In genomic region chr3:32505841-32506240, GRCm38 (mm10) we compare ENCODE assay signal across 39 mouse cellular contexts. TPM values are rescaled to one million over a fixed set of nuclear protein-coding genes. Genes with fewer than 3 reads are reported as not detected.
"Had no signal": no experiment of that assay in that cellular context is flagged by ENCODE, and none has a peak within 500 bp of the region (broad histone marks: within the 10 kb centered on the region; RNA-seq: fewer than 3 reads in every experiment).

No protein-coding gene starts in this region.

- H3K27ac ChIP-seq: limb, embryonic 10.5 days; limb, embryonic 12.5 days; limb, embryonic 13.5 days; limb, embryonic 15.5 days; liver, embryonic 12.5 days; liver, embryonic 13.5 days; liver, embryonic 14.5 days; liver, embryonic 15.5 days; lung, embryonic 15.5 days; macrophage; midbrain, embryonic 12.5 days; midbrain, embryonic 13.5 days; midbrain, embryonic 15.5 days; neural tube, embryonic 12.5 days; neural tube, embryonic 13.5 days had no signal

- ATAC-seq: liver, embryonic 12.5 days; liver, postnatal 0 days; lung, postnatal 0 days; midbrain, embryonic 13.5 days; midbrain, embryonic 15.5 days; midbrain, embryonic 16.5 days had no signal

- H3K9me3 ChIP-seq: limb, embryonic 10.5 days; limb, embryonic 12.5 days; limb, embryonic 13.5 days; limb, embryonic 15.5 days; liver, embryonic 12.5 days; liver, embryonic 13.5 days; liver, embryonic 15.5 days; lung, embryonic 15.5 days; megakaryocyte, embryonic 14.5 days; midbrain, embryonic 12.5 days; midbrain, embryonic 13.5 days; midbrain, embryonic 15.5 days; neural tube, embryonic 12.5 days; neural tube, embryonic 13.5 days had no signal

- H3K4me3 ChIP-seq: limb, embryonic 10.5 days; limb, embryonic 12.5 days; limb, embryonic 13.5 days; limb, embryonic 15.5 days; liver, embryonic 12.5 days; liver, embryonic 13.5 days; liver, embryonic 15.5 days; lung, embryonic 15.5 days; megakaryocyte, embryonic 14.5 days; midbrain, embryonic 12.5 days; midbrain, embryonic 13.5 days; midbrain, embryonic 15.5 days; neural tube, embryonic 12.5 days; neural tube, embryonic 13.5 days had no signal

- H3K4me2 ChIP-seq: limb, embryonic 12.5 days; limb, embryonic 13.5 days; limb, embryonic 15.5 days; liver, embryonic 11.5 days; liver, embryonic 12.5 days; liver, embryonic 13.5 days; liver, embryonic 15.5 days; lung, embryonic 14.5 days; lung, embryonic 15.5 days; midbrain, embryonic 12.5 days; midbrain, embryonic 13.5 days; midbrain, embryonic 15.5 days; neural tube, embryonic 12.5 days; neural tube, embryonic 13.5 days had no signal

- DNase-seq: left cerebral cortex, postnatal 4 days; liver; liver, embryonic 13.5 days; liver, postnatal 0 days; lung, adult 18-20 months; lung, adult 2 months; lung, embryonic 14.5 days; lung, postnatal 10 days; lung, postnatal 14 days; lung, postnatal 36 days; lung, postnatal 4 days; midbrain, embryonic 14.5 days had no signal

- H3K36me3 ChIP-seq: limb, embryonic 10.5 days; limb, embryonic 12.5 days; limb, embryonic 13.5 days; limb, embryonic 15.5 days; liver, embryonic 12.5 days; liver, embryonic 13.5 days; liver, embryonic 15.5 days; lung, embryonic 15.5 days; midbrain, embryonic 12.5 days; midbrain, embryonic 13.5 days; midbrain, embryonic 15.5 days; neural tube, embryonic 12.5 days; neural tube, embryonic 13.5 days had no signal

- H3K9ac ChIP-seq: limb, embryonic 12.5 days; limb, embryonic 13.5 days; limb, embryonic 15.5 days; liver, embryonic 12.5 days; liver, embryonic 13.5 days; liver, embryonic 14.5 days; liver, embryonic 15.5 days; liver, postnatal 0 days; lung, embryonic 14.5 days; lung, embryonic 15.5 days; midbrain, embryonic 12.5 days; midbrain, embryonic 13.5 days; midbrain, embryonic 15.5 days; neural tube, embryonic 12.5 days; neural tube, embryonic 13.5 days had no signal

- H3K27me3 ChIP-seq: limb, embryonic 12.5 days; limb, embryonic 13.5 days; limb, embryonic 15.5 days; liver, embryonic 12.5 days; liver, embryonic 13.5 days; liver, embryonic 15.5 days; lung, embryonic 15.5 days; midbrain, embryonic 12.5 days; midbrain, embryonic 13.5 days; midbrain, embryonic 15.5 days; neural tube, embryonic 12.5 days; neural tube, embryonic 13.5 days had no signal

RNA-seq across cellular contexts. Expression of gene Kcnmb3, which starts 13.8 kb away (rescaled TPM):
- total RNA-seq: liver, adult 2 months; megakaryocyte progenitor cell, adult 5-6 weeks; megakaryocyte, adult 5-6 weeks; megakaryocyte-erythroid progenitor cell, adult 5-6 weeks; midbrain, postnatal 0 days; monocyte, adult 5-6 weeks had no signal
- polyA plus RNA-seq: limb, embryonic 14.5 days; limb, embryonic 15.5 days; liver, adult 2 months; liver, embryonic 12.5 days; liver, embryonic 13.5 days; liver, embryonic 14.5 days; liver, embryonic 15.5 days; liver, embryonic 16.5 days; liver, postnatal 0 days; lung, adult 2 months; lung, embryonic 15.5 days; macrophage; neural tube, embryonic 11.5 days had no signal
